Mouse (Mus musculus): ENCODE measurements around the gene Syne2. TPM values are rescaled to one million over a fixed set of nuclear protein-coding genes. Genes with fewer than 3 reads are reported as not detected.
A peak's percentile ranks its signal among the peaks of the same experiment; 100 is the strongest.

The Syne2 gene
- polyA plus RNA-seq, 1 experiment from 2014 or later = 46.2 TPM

GRCm38 (mm10) chr12:76080876-76081556 lies 263.1 kb downstream of the Syne2 start:
- H3K4me3 ChIP-seq = peak overlapping the region; percentile 50
- 43% methylated on average over 14 of the region's 14 CpGs for WGBS

GRCm38 (mm10) chr12:76081557-76082211 lies 263.8 kb downstream of the Syne2 start:
- WGBS = 4% methylated on average over 22 of the region's 22 CpGs
- H3K9ac ChIP-seq = peak overlapping the region; percentile 55
- H3K27me3 ChIP-seq = no peaks in the 10 kb centered on the region
- no peaks in the 10 kb centered on the region for H3K36me3 ChIP-seq
- H3K4me3 ChIP-seq = peak overlapping the region; percentile 50
- ATAC-seq (ENCODE audit: low FRiP score, low read depth) = peak; percentile 97
- no peaks in the 10 kb centered on the region for H3K9me3 ChIP-seq
- H3K4me2 ChIP-seq = peak overlapping the region; percentile 56
- peak overlapping the region; percentile 92 for H3K27ac ChIP-seq (replicated peaks)
- peaks cover 28% of the 10 kb centered on the region for H3K4me1 ChIP-seq (replicated peaks)

More at GRCm38 (mm10) chr12:76080876-76081556, 263.1 kb downstream of the Syne2 start:
- Histone ChIP-seq H3K27ac (replicated peaks) (peak overlapping the region; percentile 92), H3K9ac (peak overlapping the region; percentile 55), H3K27me3 (no peaks in the 10 kb centered on the region), H3K36me3 (no peaks in the 10 kb centered on the region), H3K9me3 (no peaks in the 10 kb centered on the region), H3K4me2 (peak overlapping the region; percentile 56), H3K4me1 (replicated peaks) (peaks cover 28% of the 10 kb centered on the region)
- ATAC-seq (ENCODE audit: low FRiP score, low read depth) = peak; percentile 27

DNA sequence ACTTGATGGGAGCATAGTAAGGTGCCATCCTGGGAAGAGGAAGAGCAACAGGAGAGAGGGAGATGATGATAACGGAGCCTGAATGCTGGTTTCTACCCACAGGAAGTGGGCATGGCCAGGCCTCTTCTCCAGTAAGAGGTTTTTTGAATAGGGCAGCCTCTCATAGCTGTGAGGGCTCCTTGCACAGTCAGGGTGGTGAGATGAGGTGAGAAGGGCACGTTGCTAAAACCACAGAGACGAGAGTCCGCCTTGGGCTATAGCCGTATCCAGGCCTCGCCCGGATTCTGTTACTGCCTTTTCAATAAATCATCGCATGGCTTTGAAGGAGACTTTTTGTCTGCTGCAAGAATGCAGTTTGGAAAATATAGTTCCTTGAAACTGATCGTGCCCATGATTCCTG lies 267.1 kb downstream of the Syne2 start:
- Histone ChIP-seq H3K27ac (replicated peaks) (no peak overlapping the region), H3K9ac (no peak overlapping the region), H3K4me1 (replicated peaks) (peaks cover 28% of the 10 kb centered on the region), H3K27me3 (no peaks in the 10 kb centered on the region), H3K9me3 (no peaks in the 10 kb centered on the region), H3K36me3 (no peaks in the 10 kb centered on the region), H3K4me2 (no peak overlapping the region), H3K4me3 (no peak overlapping the region)
- ATAC-seq (ENCODE audit: low FRiP score, low read depth) = no peak
- WGBS = 85% methylated on average over 9 of the region's 9 CpGs

DNA sequence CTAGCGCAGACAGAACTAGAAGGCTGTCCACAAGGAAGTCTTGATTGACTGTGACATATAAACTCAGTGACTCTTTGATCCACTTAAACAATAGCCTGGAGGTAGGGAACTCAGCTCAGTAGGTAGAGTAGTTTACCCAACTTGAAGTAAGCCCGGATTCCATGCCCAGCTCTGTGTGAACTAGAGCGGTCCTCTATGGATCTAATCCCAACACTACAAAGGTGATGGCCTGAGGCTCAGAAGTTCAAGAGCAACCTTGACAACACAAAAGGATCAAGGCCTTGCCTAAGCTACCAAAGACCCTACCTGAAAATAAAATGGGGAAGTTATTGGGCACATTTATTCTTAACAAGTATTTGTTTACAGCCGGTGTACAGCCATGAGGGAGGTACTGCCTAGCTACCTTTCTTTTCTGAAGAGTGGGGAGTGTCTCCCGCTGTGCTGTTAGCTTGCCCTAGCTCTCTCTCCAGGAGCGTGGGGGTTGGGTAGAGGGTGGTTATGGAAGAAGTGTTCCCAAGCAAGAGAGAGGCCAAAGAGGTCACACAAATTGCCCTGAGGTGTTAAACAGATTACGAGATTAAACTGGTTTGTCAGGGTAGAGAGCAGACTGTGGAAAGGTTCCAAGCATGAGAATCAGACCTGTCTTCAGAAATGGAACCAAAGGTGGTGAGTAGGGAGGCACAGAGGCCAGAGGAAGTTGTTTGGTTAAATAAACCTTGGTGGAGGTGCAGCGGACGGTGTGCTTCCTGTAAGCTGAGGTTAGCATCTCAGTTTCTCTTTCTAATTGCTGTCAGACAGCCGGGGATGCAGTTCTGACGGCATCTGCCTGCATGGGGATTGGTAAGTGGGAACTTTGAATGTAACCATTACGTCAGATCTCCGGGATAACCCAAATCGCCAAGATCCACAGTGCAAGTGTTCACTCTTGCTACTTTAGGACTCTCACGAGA lies 268.3 kb downstream of the Syne2 start:
- H3K4me1 ChIP-seq (replicated peaks) = peaks cover 20% of the 10 kb centered on the region
- no peaks in the 10 kb centered on the region for H3K27me3 ChIP-seq
- no peak for ATAC-seq (ENCODE audit: low FRiP score, low read depth)
- H3K27ac ChIP-seq (replicated peaks) = no peak overlapping the region
- H3K4me2 ChIP-seq = no peak overlapping the region
- H3K4me3 ChIP-seq = no peak overlapping the region
- H3K36me3 ChIP-seq = peaks cover 4% of the 10 kb centered on the region; the same call in 1 of the 2 replicates
- no peaks in the 10 kb centered on the region for H3K9me3 ChIP-seq
- H3K9ac ChIP-seq = no peak overlapping the region
- 77% methylated on average over 15 of the region's 15 CpGs for WGBS

DNA sequence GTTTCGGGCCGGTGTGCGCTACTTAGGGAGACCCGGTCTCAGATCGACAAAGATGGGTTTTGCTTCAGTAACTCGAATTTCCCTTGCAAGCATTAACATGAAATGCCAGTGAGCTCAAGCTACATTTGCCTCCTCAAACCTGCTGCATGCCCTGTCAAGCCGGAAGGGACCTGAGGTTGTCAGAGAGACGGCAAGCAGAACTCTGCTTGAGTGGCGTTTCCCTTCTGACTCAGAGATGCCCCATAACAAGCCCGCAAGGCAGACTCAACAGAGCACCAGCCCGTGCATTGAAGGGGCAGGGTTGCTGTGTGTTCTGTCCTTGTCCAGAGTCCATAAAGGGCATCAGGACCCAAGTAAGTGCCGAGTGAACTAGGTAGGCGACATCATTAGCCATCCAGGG lies 269.1 kb downstream of the Syne2 start:
- ATAC-seq (ENCODE audit: low FRiP score, low read depth) = no peak
- 91% methylated on average over 13 of the region's 13 CpGs for WGBS

DNA sequence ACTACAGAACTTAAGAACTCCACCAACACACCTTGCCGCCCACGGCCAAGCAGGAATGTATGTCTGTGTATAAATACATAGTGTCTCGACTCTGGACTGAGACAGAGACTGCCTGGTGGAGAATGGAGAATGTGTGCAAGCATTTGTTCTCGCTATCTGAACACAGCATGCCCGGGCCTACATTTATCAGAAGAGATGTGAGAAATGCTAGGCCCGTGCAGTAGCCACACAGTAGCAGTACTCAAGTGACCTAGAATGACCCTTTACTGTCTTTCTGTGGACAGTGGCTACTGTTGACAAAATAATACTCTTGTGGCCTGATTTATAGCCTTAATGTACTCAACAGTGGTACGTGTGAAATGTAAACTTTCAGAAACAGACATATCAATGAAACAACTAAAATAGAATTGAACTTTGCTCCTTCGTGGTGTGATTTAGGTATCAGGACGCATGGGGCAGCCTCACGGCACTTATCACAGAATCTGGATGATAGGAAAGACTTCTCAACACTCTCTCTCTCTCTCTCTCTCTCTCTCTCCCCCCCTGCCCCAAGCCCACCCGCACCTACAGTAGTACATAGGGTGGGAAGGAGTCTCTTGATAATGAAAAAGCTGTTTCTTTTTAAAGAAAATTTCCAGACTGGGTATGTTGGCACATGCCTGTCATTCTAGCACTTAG lies 275.0 kb downstream of the Syne2 start:
- Histone ChIP-seq H3K4me1 (replicated peaks) (0 out of 2 replicates have a peak, but pooled peaks cover 2% of the 10 kb centered on the region), H3K27ac (replicated peaks) (no peak overlapping the region), H3K27me3 (no peaks in the 10 kb centered on the region), H3K9me3 (no peaks in the 10 kb centered on the region), H3K4me2 (no peak overlapping the region), H3K36me3 (peaks cover 44% of the 10 kb centered on the region), H3K4me3 (no peak overlapping the region), H3K9ac (no peak overlapping the region)
- no peak for ATAC-seq (ENCODE audit: low FRiP score, low read depth)
- 92% methylated on average over 11 of the region's 11 CpGs for WGBS

More for the DNA sequence above, 269.1 kb downstream of the Syne2 start:
- H3K27me3 ChIP-seq = no peaks in the 10 kb centered on the region
- no peak overlapping the region for H3K4me2 ChIP-seq
- H3K4me1 ChIP-seq (replicated peaks) = peaks cover 19% of the 10 kb centered on the region
- H3K4me3 ChIP-seq = no peak overlapping the region
- no peaks in the 10 kb centered on the region for H3K9me3 ChIP-seq
- no peak overlapping the region for H3K9ac ChIP-seq
- peaks cover 11% of the 10 kb centered on the region; the same call in 1 of the 2 replicates for H3K36me3 ChIP-seq
- no peak overlapping the region for H3K27ac ChIP-seq (replicated peaks)

DNA sequence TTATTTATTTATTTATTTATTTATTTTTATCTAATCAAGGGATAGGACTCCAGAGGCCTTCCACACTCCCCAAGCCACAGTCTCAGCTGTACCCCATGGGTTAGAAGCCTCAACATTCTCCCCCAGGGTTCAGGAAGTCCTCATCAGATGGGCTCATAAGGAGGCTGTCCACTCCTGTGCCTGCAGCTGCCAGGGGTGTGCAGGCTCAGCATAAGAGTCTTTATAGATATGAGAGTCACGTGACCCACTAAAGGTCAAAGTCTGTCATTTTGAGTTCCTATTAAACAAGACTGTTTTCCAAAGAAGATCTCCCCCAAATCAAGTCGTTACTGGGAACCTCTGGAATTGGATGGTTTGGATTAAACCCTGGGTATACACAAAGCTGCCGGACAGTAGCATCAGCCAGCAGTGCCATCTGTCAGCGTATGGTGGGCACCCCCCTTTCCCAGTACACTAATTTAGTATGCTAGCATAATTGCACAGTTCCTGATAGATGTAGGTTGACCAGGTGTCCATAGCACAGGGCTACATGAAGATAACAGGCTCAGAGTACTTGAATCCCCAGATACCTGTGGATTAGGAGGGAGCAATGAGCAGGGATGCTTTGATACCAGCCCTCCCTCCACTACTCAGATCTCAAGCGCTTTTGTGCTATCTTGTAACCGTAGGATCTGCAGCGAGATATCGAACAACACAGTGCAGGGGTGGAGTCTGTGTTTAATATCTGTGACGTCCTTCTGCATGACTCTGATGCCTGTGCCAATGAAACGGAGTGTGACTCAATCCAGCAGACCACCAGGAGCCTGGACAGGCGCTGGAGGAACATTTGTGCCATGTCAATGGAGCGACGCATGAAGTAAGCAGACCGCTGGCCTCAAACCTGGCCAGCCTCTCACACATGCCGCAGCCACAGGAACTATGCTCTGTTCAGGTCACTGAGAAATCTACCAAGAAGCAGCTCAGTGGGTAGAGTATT lies 276.0 kb downstream of the Syne2 start:
- Histone ChIP-seq H3K4me3 (no peak overlapping the region), H3K27me3 (no peaks in the 10 kb centered on the region), H3K9me3 (no peaks in the 10 kb centered on the region), H3K4me2 (no peak overlapping the region), H3K36me3 (peaks cover 53% of the 10 kb centered on the region), H3K4me1 (replicated peaks) (0 out of 2 replicates have a peak, but pooled peaks cover 2% of the 10 kb centered on the region), H3K9ac (no peak overlapping the region), H3K27ac (replicated peaks) (no peak overlapping the region)
- 90% methylated on average over 15 of the region's 15 CpGs for WGBS
- ATAC-seq (ENCODE audit: low FRiP score, low read depth) = no peak

DNA sequence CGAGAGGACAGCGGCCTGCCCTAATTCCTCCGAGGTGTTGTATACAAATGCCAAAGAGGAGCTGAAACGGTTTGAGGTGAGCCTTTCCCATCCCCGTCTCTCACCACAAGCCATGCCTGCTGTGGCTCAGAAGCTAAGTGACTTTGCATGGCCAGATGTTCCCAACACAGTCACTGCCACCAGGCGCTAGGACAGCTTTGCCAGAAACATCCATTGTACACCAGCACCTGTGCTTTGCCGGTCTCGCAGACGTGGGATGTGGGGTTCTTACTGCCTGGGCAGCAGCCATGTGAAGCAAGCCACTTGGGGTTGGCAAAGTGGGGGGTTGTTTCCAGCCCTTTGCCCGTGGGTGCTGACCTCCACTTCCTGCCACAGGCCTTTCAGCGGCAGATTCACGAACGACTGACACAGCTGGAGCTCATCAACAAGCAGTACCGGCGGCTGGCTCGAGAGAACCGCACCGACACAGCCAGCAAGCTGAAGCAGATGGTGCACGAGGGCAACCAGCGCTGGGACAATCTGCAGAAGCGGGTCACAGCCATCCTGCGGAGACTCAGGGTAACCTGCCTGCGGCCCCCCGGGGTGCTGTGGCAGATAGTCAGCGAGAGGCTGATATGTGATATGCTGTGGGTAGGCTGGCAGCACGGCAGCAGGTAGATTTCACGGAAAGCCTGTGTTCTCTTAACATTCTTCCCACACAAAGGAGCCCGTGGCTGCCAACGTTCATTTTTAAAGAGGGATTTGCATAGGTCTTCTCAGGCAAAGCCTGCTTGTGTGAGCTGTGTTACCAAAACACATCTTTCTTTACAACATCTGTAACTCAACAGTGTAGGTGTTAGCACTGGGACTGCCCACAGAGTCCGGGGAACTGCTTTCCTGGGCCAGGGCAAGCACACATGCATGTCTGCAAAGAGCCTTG lies 277.4 kb downstream of the Syne2 start:
- no peak overlapping the region for H3K9ac ChIP-seq

DNA sequence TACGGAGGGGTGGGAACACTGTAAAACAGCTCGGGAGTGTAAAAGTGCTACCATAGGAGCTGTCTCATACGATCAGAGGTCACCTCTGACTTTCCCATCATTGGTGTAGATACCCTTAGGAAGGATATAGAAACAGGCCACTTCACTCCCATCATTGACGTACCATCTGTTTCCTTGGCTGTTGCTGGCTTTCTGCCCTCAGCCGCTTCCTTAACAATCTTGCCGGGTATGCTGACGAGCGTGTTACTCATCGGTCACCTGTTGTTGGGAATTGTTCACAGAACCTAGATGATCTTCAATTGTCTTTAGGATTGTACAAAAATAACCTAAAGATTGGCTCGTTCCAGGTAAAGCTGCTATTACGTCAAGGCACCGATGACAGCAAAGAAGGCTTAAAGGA lies 284.7 kb downstream of the Syne2 start:
- Histone ChIP-seq H3K9me3 (no peaks in the 10 kb centered on the region), H3K4me1 (replicated peaks) (no peaks in the 10 kb centered on the region), H3K36me3 (peaks cover 77% of the 10 kb centered on the region), H3K4me3 (no peak overlapping the region), H3K27ac (replicated peaks) (no peak overlapping the region), H3K27me3 (no peaks in the 10 kb centered on the region), H3K4me2 (no peak overlapping the region), H3K9ac (no peak overlapping the region)
- no peak for ATAC-seq (ENCODE audit: low FRiP score, low read depth)
- WGBS = 83% methylated on average over 12 of the region's 12 CpGs

More for the DNA sequence above, 277.4 kb downstream of the Syne2 start:
- Histone ChIP-seq H3K27ac (replicated peaks) (no peak overlapping the region), H3K4me3 (no peak overlapping the region), H3K9me3 (no peaks in the 10 kb centered on the region), H3K36me3 (peaks cover 68% of the 10 kb centered on the region), H3K4me1 (replicated peaks) (0 out of 2 replicates have a peak, but pooled peaks cover 2% of the 10 kb centered on the region), H3K27me3 (no peaks in the 10 kb centered on the region), H3K4me2 (no peak overlapping the region)
- WGBS = 69% methylated on average over 30 of the region's 30 CpGs
- ATAC-seq (ENCODE audit: low FRiP score, low read depth) = no peak

Measured in hindbrain, embryonic 15.5 days (tissue).